Mouse (Mus musculus): ENCODE results near the gene Acvr1. TPM values are rescaled to one million over a fixed set of nuclear protein-coding genes. Genes with fewer than 3 reads are reported as not detected.
A peak's percentile ranks its signal among the peaks of the same experiment; 100 is the strongest.

The Acvr1 gene
- polyA plus RNA-seq, 1 experiment from 2014 or later: 8.0 TPM

GRCm38 (mm10) chr2:58521621-58522020 lies 45.3 kb downstream of the Acvr1 start:
- Histone ChIP-seq H3K27ac (ENCODE audit: low read depth) (no peak overlapping the region), H3K4me3 (ENCODE audit: low read depth, low read length) (no peak overlapping the region), H3K4me1 (replicated peaks; ENCODE audit: control insufficient read depth, insufficient read depth, low read length) (peaks cover 8% of the 10 kb centered on the region; the same call in 1 of the 2 replicates), H3K9me3 (ENCODE audit: control insufficient read depth, low read length) (no peaks in the 10 kb centered on the region), H3K9ac (ENCODE audit: low read length) (no peak overlapping the region), H3K36me3 (ENCODE audit: control insufficient read depth, insufficient read depth, low read length) (no peaks in the 10 kb centered on the region), H3K27me3 (replicated peaks; ENCODE audit: control insufficient read depth, insufficient read depth, low read length) (no peaks in the 10 kb centered on the region), H3K4me2 (ENCODE audit: low read length) (no peak overlapping the region)
- WGBS: 93% methylated on average over 6 of the region's 6 CpGs
- DNase-seq (ENCODE audit: low spot score) (no peak), ATAC-seq (replicated peaks; ENCODE audit: low FRiP score, low TSS enrichment, low read depth) (no peak)

DNA sequence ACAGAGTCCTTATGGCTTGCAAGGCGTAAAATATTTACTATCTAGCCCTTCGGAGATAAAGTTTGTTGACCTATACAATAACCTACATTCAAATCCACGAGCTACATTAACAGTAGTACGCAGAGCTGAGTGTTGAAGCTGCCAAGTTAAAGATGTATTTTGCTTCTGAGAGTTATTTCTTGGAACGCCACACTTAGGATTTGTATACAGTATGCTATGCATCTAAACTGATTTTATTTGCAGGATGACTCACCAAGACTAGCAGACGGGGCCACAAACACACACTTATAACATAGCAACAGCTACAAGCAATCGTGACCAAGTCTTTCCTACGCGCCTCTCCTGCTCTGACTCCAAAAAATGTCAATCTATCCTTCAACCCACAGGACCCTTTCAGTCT lies 46.2 kb downstream of the Acvr1 start:
- Histone ChIP-seq H3K27ac (ENCODE audit: low read depth) (0 out of 2 replicates have a peak overlapping the region, but pooled peaks have one; percentile 16), H3K27me3 (replicated peaks; ENCODE audit: control insufficient read depth, insufficient read depth, low read length) (no peaks in the 10 kb centered on the region), H3K36me3 (ENCODE audit: control insufficient read depth, insufficient read depth, low read length) (no peaks in the 10 kb centered on the region), H3K4me1 (replicated peaks; ENCODE audit: control insufficient read depth, insufficient read depth, low read length) (peaks cover 13% of the 10 kb centered on the region; the same call in 1 of the 2 replicates), H3K9me3 (ENCODE audit: control insufficient read depth, low read length) (no peaks in the 10 kb centered on the region), H3K9ac (ENCODE audit: low read length) (no peak overlapping the region), H3K4me3 (ENCODE audit: low read depth, low read length) (no peak overlapping the region), H3K4me2 (ENCODE audit: low read length) (no peak overlapping the region)
- ATAC-seq (replicated peaks; ENCODE audit: low FRiP score, low TSS enrichment, low read depth): no peak
- 72% methylated on average over 9 of the region's 9 CpGs for WGBS
- DNase-seq (ENCODE audit: low spot score): no peak

DNA sequence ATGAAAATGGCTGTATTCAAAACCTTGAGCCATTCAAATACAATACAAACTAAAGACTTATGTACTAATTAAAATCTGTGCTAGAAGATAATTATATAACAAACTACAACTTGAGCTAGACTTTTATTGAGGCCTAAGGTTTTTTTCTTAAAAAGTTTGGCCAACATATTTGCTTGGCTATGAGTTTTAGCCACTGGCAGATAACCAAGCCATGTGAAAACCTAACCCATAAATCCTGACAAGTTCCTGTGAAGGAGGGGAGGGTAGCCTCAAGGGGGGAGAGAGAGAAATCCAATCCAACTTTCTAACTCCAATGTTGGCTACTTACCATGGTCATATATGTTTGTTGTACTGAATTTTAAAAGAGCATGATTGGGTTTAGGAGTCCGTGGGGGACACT lies 48.4 kb downstream of the Acvr1 start:
- Histone ChIP-seq H3K4me3 (ENCODE audit: low read depth, low read length) (no peak overlapping the region), H3K9ac (ENCODE audit: low read length) (no peak overlapping the region), H3K9me3 (ENCODE audit: control insufficient read depth, low read length) (no peaks in the 10 kb centered on the region), H3K27ac (ENCODE audit: low read depth) (no peak overlapping the region), H3K36me3 (ENCODE audit: control insufficient read depth, insufficient read depth, low read length) (no peaks in the 10 kb centered on the region), H3K27me3 (replicated peaks; ENCODE audit: control insufficient read depth, insufficient read depth, low read length) (no peaks in the 10 kb centered on the region), H3K4me1 (replicated peaks; ENCODE audit: control insufficient read depth, insufficient read depth, low read length) (peaks cover 13% of the 10 kb centered on the region; the same call in 1 of the 2 replicates), H3K4me2 (ENCODE audit: low read length) (no peak overlapping the region)
- ATAC-seq (replicated peaks; ENCODE audit: low FRiP score, low TSS enrichment, low read depth) (no peak), DNase-seq (ENCODE audit: low spot score) (no peak)
- WGBS: 89% methylated on average over 1 of the region's 1 CpGs

DNA sequence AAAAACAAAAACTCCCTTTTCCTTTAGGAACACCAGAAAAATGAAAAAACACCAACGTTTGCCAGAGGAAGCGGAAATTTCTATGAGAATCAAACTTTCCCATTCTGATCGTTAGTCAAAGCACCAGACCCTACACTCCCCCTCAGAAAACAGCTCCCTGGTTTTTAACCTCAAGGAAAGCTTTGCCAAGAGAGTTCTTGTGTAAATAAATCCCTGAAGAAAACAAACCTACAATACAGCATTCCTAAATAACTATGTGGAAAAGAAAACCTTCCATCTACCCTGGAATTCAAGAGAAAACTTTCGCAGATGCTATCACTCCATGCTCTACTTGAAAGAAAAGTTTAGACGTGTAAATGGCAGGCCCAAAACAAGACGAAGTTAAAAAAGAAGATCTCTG lies 50.0 kb downstream of the Acvr1 start:
- H3K27ac ChIP-seq (ENCODE audit: low read depth): 0 out of 2 replicates have a peak overlapping the region, but pooled peaks have one; percentile 8
- no peak overlapping the region for H3K4me2 ChIP-seq (ENCODE audit: low read length)
- no peaks in the 10 kb centered on the region for H3K27me3 ChIP-seq (replicated peaks; ENCODE audit: control insufficient read depth, insufficient read depth, low read length)
- H3K4me1 ChIP-seq (replicated peaks; ENCODE audit: control insufficient read depth, insufficient read depth, low read length): peaks cover 13% of the 10 kb centered on the region; the same call in 1 of the 2 replicates
- H3K9me3 ChIP-seq (ENCODE audit: control insufficient read depth, low read length): no peaks in the 10 kb centered on the region
- H3K36me3 ChIP-seq (ENCODE audit: control insufficient read depth, insufficient read depth, low read length): no peaks in the 10 kb centered on the region
- no peak overlapping the region for H3K9ac ChIP-seq (ENCODE audit: low read length)
- no peak for ATAC-seq (replicated peaks; ENCODE audit: low FRiP score, low TSS enrichment, low read depth)
- no peak for DNase-seq (ENCODE audit: low spot score)
- 57% methylated on average over 6 of the region's 6 CpGs for WGBS
- H3K4me3 ChIP-seq (ENCODE audit: low read depth, low read length): no peak overlapping the region

- no peak for ATAC-seq (replicated peaks; ENCODE audit: low FRiP score, low TSS enrichment, low read depth)
- WGBS: 44% methylated on average over 15 of the region's 15 CpGs
- no peak for DNase-seq (ENCODE audit: low spot score)
- H3K36me3 ChIP-seq (ENCODE audit: control insufficient read depth, insufficient read depth, low read length): no peaks in the 10 kb centered on the region
- no peak overlapping the region for H3K27ac ChIP-seq (ENCODE audit: low read depth)
- no peak overlapping the region; the same call in 1 of the 2 replicates for H3K4me2 ChIP-seq (ENCODE audit: low read length)
- no peak overlapping the region for H3K4me3 ChIP-seq (ENCODE audit: low read depth, low read length)
- no peak overlapping the region for H3K9ac ChIP-seq (ENCODE audit: low read length)
- peaks cover 13% of the 10 kb centered on the region; the same call in 1 of the 2 replicates for H3K4me1 ChIP-seq (replicated peaks; ENCODE audit: control insufficient read depth, insufficient read depth, low read length)
- no peaks in the 10 kb centered on the region for H3K9me3 ChIP-seq (ENCODE audit: control insufficient read depth, low read length)
- no peaks in the 10 kb centered on the region for H3K27me3 ChIP-seq (replicated peaks; ENCODE audit: control insufficient read depth, insufficient read depth, low read length)
Measured at GRCm38 (mm10) chr2:58516000-58516399, 51.0 kb downstream of the Acvr1 start.

GRCm38 (mm10) chr2:58514489-58514888 lies 52.5 kb downstream of the Acvr1 start:
- DNase-seq (ENCODE audit: low spot score) (no peak), ATAC-seq (replicated peaks; ENCODE audit: low FRiP score, low TSS enrichment, low read depth) (no peak)
- no peaks in the 10 kb centered on the region for H3K27me3 ChIP-seq (replicated peaks; ENCODE audit: control insufficient read depth, insufficient read depth, low read length)
- H3K9ac ChIP-seq (ENCODE audit: low read length): no peak overlapping the region
- no peaks in the 10 kb centered on the region for H3K9me3 ChIP-seq (ENCODE audit: control insufficient read depth, low read length)
- 96% methylated on average over 11 of the region's 11 CpGs for WGBS
- no peak overlapping the region for H3K27ac ChIP-seq (ENCODE audit: low read depth)
- H3K4me3 ChIP-seq (ENCODE audit: low read depth, low read length): no peak overlapping the region
- no peaks in the 10 kb centered on the region for H3K36me3 ChIP-seq (ENCODE audit: control insufficient read depth, insufficient read depth, low read length)
- peaks cover 13% of the 10 kb centered on the region; the same call in 1 of the 2 replicates for H3K4me1 ChIP-seq (replicated peaks; ENCODE audit: control insufficient read depth, insufficient read depth, low read length)
- no peak overlapping the region for H3K4me2 ChIP-seq (ENCODE audit: low read length)

GRCm38 (mm10) chr2:58513212-58513611 lies 53.7 kb downstream of the Acvr1 start:
- ATAC-seq (replicated peaks; ENCODE audit: low FRiP score, low TSS enrichment, low read depth) (no peak), DNase-seq (ENCODE audit: low spot score) (no peak)
- 74% methylated on average over 3 of the region's 3 CpGs for WGBS
- Histone ChIP-seq H3K36me3 (ENCODE audit: control insufficient read depth, insufficient read depth, low read length) (no peaks in the 10 kb centered on the region), H3K9me3 (ENCODE audit: control insufficient read depth, low read length) (no peaks in the 10 kb centered on the region), H3K27ac (ENCODE audit: low read depth) (no peak overlapping the region), H3K4me1 (replicated peaks; ENCODE audit: control insufficient read depth, insufficient read depth, low read length) (peaks cover 13% of the 10 kb centered on the region; the same call in 1 of the 2 replicates), H3K9ac (ENCODE audit: low read length) (no peak overlapping the region), H3K4me3 (ENCODE audit: low read depth, low read length) (no peak overlapping the region), H3K27me3 (replicated peaks; ENCODE audit: control insufficient read depth, insufficient read depth, low read length) (no peaks in the 10 kb centered on the region), H3K4me2 (ENCODE audit: low read length) (no peak overlapping the region)

DNA sequence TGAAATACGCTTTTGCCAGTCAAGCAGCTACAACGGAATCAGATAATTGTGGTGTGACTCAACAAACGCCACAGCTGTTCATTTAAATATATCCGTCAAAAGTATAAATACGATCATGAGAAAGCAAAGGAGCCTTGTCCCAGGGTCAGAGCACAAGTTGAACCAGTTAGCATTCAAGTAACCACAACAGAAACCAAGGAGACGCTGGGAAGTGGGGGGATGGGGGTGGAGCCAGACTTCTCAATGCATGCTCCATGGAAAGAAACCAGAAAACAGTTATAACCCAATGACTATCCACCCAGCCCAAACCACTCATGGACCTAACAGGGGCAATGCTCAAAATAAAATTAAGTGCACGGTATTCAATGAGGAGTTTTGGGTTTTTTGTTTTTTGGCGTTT lies 56.8 kb downstream of the Acvr1 start:
- Histone ChIP-seq H3K9ac (ENCODE audit: low read length) (no peak overlapping the region), H3K4me1 (replicated peaks; ENCODE audit: control insufficient read depth, insufficient read depth, low read length) (no peaks in the 10 kb centered on the region), H3K27me3 (replicated peaks; ENCODE audit: control insufficient read depth, insufficient read depth, low read length) (no peaks in the 10 kb centered on the region), H3K36me3 (ENCODE audit: control insufficient read depth, insufficient read depth, low read length) (no peaks in the 10 kb centered on the region), H3K9me3 (ENCODE audit: control insufficient read depth, low read length) (no peaks in the 10 kb centered on the region), H3K4me2 (ENCODE audit: low read length) (no peak overlapping the region), H3K27ac (ENCODE audit: low read depth) (no peak overlapping the region), H3K4me3 (ENCODE audit: low read depth, low read length) (no peak overlapping the region)
- ATAC-seq (replicated peaks; ENCODE audit: low FRiP score, low TSS enrichment, low read depth) (no peak), DNase-seq (ENCODE audit: low spot score) (no peak)
- 79% methylated on average over 8 of the region's 8 CpGs for WGBS

DNA sequence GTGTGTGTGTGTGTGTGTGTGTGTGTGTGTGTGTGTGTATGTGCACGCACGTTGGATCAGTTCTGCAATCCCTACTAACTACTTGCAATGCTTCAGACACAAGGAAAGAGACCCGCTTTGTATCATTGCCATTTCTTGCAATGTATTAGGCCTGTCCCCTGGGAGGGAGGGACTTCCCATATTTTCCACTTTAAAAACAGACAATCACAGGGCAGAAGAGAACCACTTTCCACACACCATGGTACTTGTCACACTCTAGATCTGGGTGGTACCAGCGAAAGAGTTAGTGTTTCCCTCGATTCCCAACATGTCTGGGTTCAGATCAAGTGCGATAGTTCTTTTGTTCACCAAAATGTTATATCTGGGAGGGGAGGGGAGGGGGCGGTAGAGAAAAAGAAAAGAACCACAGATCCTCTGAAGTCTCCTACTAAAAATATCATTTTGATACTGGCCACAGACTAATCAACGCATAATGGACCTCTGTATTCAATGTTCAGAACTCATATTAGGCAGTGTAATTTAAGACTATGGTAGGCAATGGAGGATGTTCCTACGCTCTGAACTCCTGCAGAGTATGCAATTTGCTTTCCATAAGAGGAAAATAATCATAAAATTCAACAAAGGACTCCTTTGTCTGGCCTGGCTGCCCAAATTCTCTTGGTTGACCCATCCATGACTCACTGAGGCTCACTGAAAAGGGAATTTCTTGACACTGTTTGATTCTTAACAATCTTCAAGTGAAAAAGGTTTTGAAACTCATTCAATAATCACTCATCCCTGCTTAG lies 61.5 kb downstream of the Acvr1 start:
- no peak overlapping the region for H3K27ac ChIP-seq (ENCODE audit: low read depth)
- DNase-seq (ENCODE audit: low spot score): no peak
- no peaks in the 10 kb centered on the region for H3K27me3 ChIP-seq (replicated peaks; ENCODE audit: control insufficient read depth, insufficient read depth, low read length)
- WGBS: 90% methylated on average over 9 of the region's 9 CpGs
- H3K9me3 ChIP-seq (ENCODE audit: control insufficient read depth, low read length): no peaks in the 10 kb centered on the region
- H3K4me3 ChIP-seq (ENCODE audit: low read depth, low read length): no peak overlapping the region
- H3K4me2 ChIP-seq (ENCODE audit: low read length): no peak overlapping the region
- H3K9ac ChIP-seq (ENCODE audit: low read length): no peak overlapping the region
- no peaks in the 10 kb centered on the region for H3K36me3 ChIP-seq (ENCODE audit: control insufficient read depth, insufficient read depth, low read length)
- ATAC-seq (replicated peaks; ENCODE audit: low FRiP score, low TSS enrichment, low read depth): 0 out of 2 replicates have a peak, but pooled peaks have one; percentile 40
- no peaks in the 10 kb centered on the region for H3K4me1 ChIP-seq (replicated peaks; ENCODE audit: control insufficient read depth, insufficient read depth, low read length)

Data from intestine, embryonic 14.5 days (tissue).